Mouse (Mus musculus): ENCODE data around the gene Abhd16a. TPM values are rescaled to one million over a fixed set of nuclear protein-coding genes. Genes with fewer than 3 reads are reported as not detected.
A peak's percentile ranks its signal among the peaks of the same experiment; 100 is the strongest.

Gene Abhd16a
- polyA plus RNA-seq, 2 experiments from 2014 or later = 18.7 to 20.6 TPM

GRCm38 (mm10) chr17:35088151-35088550, 912 bp upstream of the Abhd16a start:
- ATAC-seq = no peak

- ATAC-seq = no peak
These were observed 1.3 kb downstream of the Abhd16a start for GRCm38 (mm10) chr17:35090166-35090932.

- no peak for ATAC-seq
These were observed 3.5 kb downstream of the Abhd16a start for GRCm38 (mm10) chr17:35092403-35093198.

- ATAC-seq = no peak
These were observed 5.7 kb downstream of the Abhd16a start for GRCm38 (mm10) chr17:35094475-35095365.

- ATAC-seq = no peak
These were observed 7.5 kb downstream of the Abhd16a start for GRCm38 (mm10) chr17:35096597-35096996.

- no peak for ATAC-seq
These were observed 8.1 kb downstream of the Abhd16a start for GRCm38 (mm10) chr17:35097164-35097655.

GRCm38 (mm10) chr17:35100196-35100765, 11.2 kb downstream of the Abhd16a start:
- no peak for ATAC-seq

GRCm38 (mm10) chr17:35101161-35101560, 12.1 kb downstream of the Abhd16a start:
- ATAC-seq = no peak

GRCm38 (mm10) chr17:35102299-35102698, 13.2 kb downstream of the Abhd16a start:
- ATAC-seq = no peak

- ATAC-seq = no peak
These were observed 14.2 kb downstream of the Abhd16a start for GRCm38 (mm10) chr17:35103221-35103690.

GRCm38 (mm10) chr17:35104079-35104478, 15.0 kb downstream of the Abhd16a start:
- no peak for ATAC-seq

GRCm38 (mm10) chr17:35104754-35105153, 15.7 kb downstream of the Abhd16a start:
- ATAC-seq = no peak

- no peak for ATAC-seq
These were observed 16.8 kb downstream of the Abhd16a start for GRCm38 (mm10) chr17:35105740-35106389.

GRCm38 (mm10) chr17:35106522-35106921, 17.5 kb downstream of the Abhd16a start:
- ATAC-seq = no peak

GRCm38 (mm10) chr17:35108097-35108496, 19.0 kb downstream of the Abhd16a start, which contains the start of gene Ly6g5c:
Gene Ly6g5c, plus strand, starts transcription at chr17:35108279.
- ATAC-seq = no peak

- ATAC-seq = no peak
These were observed 22.7 kb downstream of the Abhd16a start for GRCm38 (mm10) chr17:35111774-35112173.

- ATAC-seq = peak; percentile 32
These were observed 26.3 kb downstream of the Abhd16a start, which contains the start of gene Ly6g5b for GRCm38 (mm10) chr17:35115046-35116019. Gene Ly6g5b, minus strand, starts transcription at chr17:35115428.

- ATAC-seq = no peak
These were observed 31.7 kb downstream of the Abhd16a start for GRCm38 (mm10) chr17:35120745-35121142.

- ATAC-seq = peak; percentile 91
These were observed 32.2 kb downstream of the Abhd16a start, which contains the start of gene Gpank1 for GRCm38 (mm10) chr17:35121143-35121799. Gene Gpank1, plus strand, starts transcription at chr17:35121455.
